Mouse (Mus musculus): ENCODE data around the gene Ppa2. TPM values are rescaled to one million over a fixed set of nuclear protein-coding genes. Genes with fewer than 3 reads are reported as not detected.

The Ppa2 gene
- polyA plus RNA-seq, 1 experiment, result 161 TPM

DNA sequence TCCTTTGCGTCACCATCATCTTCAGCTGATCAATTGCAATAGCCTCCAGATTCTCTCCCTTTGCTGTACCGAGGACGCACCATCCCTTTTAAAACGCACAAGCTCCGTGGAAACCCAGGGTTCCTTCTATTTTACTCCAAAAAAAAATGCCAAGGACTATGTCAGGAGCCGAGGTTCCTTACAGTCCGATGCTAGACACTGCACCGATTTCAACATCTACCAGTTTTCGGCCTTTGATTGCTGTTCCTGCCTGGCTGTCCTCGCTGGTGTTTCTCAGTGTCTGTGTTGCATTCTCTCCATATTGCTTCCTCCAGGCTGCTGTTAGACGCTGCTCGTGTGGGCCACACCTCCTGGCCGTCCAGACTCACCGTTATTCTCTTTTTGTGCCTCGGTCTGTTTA, 8.7 kb downstream of the Ppa2 start:
- Histone ChIP-seq H3K4me1 (ENCODE audit: control insufficient read depth, insufficient read depth, insufficient read length, low read length) (no peaks in the 10 kb centered on the region), H3K27ac (replicated peaks; ENCODE audit: low read depth, low read length) (no peak overlapping the region)

DNA sequence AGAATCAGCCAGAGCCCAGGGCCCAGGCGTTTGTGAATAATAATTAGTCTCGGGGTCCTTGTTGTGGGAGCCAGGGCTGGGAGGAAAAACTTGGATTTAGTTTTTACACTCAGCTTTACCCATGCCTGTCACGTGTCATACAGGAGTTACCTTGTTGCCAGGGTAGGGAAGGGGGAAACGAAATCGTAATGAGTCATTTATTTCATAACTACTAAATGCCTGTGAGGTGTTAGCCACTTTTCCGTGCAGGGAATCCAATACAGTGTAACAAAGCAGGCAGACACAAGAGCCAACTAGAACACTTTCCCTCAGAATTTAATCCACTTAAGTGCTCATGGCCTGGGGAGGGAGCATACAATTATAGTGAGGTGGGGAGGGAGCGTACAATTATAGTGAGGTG, 9.9 kb downstream of the Ppa2 start:
- H3K4me1 ChIP-seq (ENCODE audit: control insufficient read depth, insufficient read depth, insufficient read length, low read length), result no peaks in the 10 kb centered on the region
- H3K4me3 ChIP-seq (ENCODE audit: insufficient read depth, low read depth, low read length), result no peak overlapping the region
- no peak overlapping the region for H3K27ac ChIP-seq (replicated peaks; ENCODE audit: low read depth, low read length)

More for the DNA sequence above, 8.7 kb downstream of the Ppa2 start:
- H3K4me3 ChIP-seq (ENCODE audit: insufficient read depth, low read depth, low read length), result no peak overlapping the region

DNA sequence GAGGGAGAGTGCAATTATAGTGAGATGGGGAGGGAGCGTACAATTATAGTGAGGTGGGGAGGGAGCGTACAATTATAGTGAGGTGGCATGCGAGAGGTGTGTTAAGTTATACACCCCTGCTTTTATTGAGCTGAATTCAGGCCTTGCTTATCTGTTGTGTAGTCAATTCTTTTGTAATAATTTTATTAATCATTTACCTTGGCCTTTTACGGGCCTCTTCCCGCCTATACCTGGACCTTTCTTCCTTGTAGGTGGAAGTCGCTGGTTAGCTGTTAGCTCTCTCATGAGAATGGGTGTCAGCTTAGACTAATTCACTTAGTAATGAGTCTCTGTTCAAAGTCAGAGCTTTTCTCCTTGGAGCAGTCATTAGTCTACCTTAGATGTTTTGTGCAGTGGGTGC, 10.4 kb downstream of the Ppa2 start:
- Histone ChIP-seq H3K27ac (replicated peaks; ENCODE audit: low read depth, low read length) (no peak overlapping the region), H3K4me3 (ENCODE audit: insufficient read depth, low read depth, low read length) (no peak overlapping the region), H3K4me1 (ENCODE audit: control insufficient read depth, insufficient read depth, insufficient read length, low read length) (no peaks in the 10 kb centered on the region)

DNA sequence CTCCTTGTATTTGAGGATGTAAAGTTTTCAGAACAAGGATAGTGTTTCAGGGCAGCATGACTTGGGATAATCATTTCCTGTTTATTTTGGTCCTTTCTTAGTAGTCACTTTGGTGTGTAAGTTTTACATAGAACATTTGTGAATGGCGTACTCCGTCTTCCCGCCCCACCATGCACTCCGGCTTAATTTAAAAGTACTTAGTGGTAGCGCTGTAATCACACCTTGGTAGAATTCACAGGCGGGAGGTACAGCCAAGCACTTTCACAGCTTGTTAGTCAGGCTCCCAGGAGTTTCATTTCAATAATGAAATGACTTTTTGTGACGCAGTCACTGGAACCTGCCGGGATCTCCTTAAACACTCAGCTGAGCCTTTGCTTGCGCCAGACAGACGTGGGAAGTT, 12.0 kb downstream of the Ppa2 start:
- Histone ChIP-seq H3K4me1 (ENCODE audit: control insufficient read depth, insufficient read depth, insufficient read length, low read length) (no peaks in the 10 kb centered on the region), H3K27ac (replicated peaks; ENCODE audit: low read depth, low read length) (no peak overlapping the region), H3K4me3 (ENCODE audit: insufficient read depth, low read depth, low read length) (no peak overlapping the region)

DNA sequence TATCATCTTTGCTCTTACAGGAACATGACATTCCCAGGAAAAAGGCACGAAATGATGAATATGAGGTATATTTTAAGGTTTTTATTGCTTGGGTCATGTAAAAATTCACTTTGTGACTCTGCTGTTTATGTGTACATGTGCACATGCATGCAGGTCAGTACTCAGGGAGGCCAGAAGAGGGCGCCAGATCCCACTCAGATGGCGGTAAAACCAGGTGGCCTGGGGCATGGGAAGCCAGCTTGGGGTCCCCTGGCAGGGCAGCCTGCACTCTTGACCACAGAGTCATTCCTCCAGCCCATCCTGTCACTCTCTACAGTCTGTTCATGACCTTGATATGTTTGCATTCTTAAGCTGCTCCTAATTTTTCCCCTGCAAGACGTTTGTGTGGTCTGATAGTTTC, 12.6 kb downstream of the Ppa2 start:
- H3K4me1 ChIP-seq (ENCODE audit: control insufficient read depth, insufficient read depth, insufficient read length, low read length), result no peaks in the 10 kb centered on the region
- no peak overlapping the region for H3K27ac ChIP-seq (replicated peaks; ENCODE audit: low read depth, low read length)
- no peak overlapping the region for H3K4me3 ChIP-seq (ENCODE audit: insufficient read depth, low read depth, low read length)

DNA sequence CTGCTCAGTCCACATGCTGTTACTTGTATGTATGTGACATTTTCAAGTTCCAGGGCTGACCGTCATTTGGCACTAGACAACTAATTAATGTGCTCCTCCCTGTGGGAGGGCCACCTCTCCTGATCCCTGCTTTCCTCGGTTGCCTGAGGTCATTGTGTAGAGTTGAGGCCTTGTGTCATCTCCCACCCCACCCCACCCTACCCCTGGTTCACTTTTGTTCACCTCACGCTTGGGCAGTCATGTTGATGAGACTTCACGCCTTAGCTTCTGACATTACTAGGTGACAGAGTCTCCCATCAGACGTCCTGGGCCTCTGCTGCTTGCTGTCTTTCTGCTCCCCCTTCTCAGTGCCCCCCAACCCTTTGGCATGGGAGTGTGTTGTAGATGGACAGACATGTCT, 15.2 kb downstream of the Ppa2 start:
- H3K27ac ChIP-seq (replicated peaks; ENCODE audit: low read depth, low read length), result no peak overlapping the region
- H3K4me1 ChIP-seq (ENCODE audit: control insufficient read depth, insufficient read depth, insufficient read length, low read length), result no peaks in the 10 kb centered on the region
- H3K4me3 ChIP-seq (ENCODE audit: insufficient read depth, low read depth, low read length), result no peak overlapping the region

DNA sequence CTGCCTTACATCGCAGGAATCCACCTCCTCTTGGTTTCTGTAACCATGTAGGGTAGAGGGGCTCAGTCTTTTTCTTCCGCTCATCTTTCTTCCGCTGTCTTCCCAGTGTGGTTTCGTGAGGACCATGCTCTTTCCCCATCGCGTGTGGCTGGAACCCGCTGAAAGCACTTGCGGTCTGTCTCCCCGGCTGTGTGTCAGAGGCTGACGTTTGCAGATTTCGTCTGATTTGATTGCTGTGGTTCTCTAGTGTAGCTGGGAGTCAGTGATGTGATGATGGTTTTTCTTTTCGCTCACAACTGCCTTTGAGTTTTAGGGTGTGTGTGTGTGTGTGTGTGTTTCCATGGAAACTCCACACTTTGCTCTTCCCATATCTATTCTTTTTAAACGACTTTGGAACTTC, 18.6 kb downstream of the Ppa2 start:
- H3K4me1 ChIP-seq (ENCODE audit: control insufficient read depth, insufficient read depth, insufficient read length, low read length), result no peaks in the 10 kb centered on the region
- no peak overlapping the region for H3K27ac ChIP-seq (replicated peaks; ENCODE audit: low read depth, low read length)
- H3K4me3 ChIP-seq (ENCODE audit: insufficient read depth, low read depth, low read length), result no peak overlapping the region

DNA sequence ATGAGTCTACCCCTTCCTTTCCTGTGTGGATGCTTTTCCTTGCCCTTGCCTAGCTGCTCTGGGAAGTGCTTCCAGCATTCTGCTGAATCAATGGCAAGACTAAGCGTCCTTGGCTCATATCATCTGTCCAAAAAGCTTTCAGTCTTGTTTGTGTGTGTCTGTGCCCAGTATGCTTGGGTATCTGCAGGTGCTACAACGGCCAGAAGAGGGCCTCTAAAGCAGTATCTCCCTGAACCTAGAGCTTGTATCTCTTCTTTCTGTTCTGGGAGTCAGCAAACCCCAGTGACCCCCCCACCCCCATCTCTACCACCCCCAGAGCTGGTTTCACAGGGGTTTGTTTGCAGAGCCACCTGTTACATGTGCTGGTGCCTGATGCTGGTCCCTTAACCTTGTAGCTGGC, 19.5 kb downstream of the Ppa2 start:
- Histone ChIP-seq H3K27ac (replicated peaks; ENCODE audit: low read depth, low read length) (no peak overlapping the region), H3K4me3 (ENCODE audit: insufficient read depth, low read depth, low read length) (no peak overlapping the region), H3K4me1 (ENCODE audit: control insufficient read depth, insufficient read depth, insufficient read length, low read length) (no peaks in the 10 kb centered on the region)

DNA sequence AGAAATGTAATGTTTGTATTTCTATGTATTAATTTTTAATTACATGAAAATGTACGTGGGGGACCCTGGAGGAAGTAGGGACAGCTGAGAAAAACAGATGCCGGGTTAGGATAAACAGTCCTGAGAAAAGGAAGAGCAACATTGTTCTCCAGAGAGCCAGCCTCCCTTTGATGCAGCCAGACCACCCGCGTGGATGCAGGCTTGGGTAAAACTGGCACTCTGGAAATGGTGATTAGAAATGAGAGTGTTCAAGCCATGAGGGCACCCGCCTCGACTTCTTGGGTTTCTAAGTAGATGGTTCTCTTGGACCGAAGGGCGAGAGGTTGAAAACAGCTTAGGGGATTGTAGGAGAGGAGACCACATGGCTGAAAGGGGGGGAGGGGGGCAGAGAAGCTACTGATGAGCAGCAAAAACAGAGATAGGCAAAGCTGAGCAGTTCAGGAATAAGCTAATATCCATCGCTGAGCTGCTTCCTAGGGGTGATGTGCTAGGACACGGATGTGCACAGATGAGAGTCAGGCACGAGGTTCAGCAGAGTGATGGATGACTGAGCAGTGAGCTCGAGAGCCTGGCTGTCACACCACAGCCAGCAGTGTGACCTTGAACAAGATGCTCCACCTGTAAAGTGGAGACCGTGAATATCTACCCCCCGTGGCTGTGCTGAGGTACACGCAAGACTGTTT, 21.4 kb downstream of the Ppa2 start:
- H3K27ac ChIP-seq (replicated peaks; ENCODE audit: low read depth, low read length), result no peak overlapping the region
- H3K4me1 ChIP-seq (ENCODE audit: control insufficient read depth, insufficient read depth, insufficient read length, low read length), result no peaks in the 10 kb centered on the region
- H3K4me3 ChIP-seq (ENCODE audit: insufficient read depth, low read depth, low read length), result no peak overlapping the region

DNA sequence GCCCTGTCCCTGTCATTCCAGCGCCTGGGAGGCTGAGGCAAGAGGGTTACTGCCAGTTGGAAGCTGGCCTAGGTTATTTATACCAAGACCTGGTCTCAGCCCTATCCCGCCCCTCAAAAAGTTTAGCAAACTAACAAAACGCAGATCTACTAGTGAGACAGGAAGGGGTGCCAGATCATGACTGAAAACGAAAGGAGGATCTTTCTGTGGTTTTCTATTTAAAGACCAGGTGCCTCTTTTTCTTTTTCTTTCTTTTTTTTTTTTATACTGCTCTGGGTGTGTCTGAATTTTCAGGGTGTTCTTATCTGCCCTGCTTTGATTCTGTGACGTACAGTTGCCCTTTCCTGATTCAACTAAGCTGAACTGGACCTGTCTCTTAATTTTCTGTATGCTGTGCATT, 22.4 kb downstream of the Ppa2 start:
- Histone ChIP-seq H3K4me1 (ENCODE audit: control insufficient read depth, insufficient read depth, insufficient read length, low read length) (no peaks in the 10 kb centered on the region), H3K4me3 (ENCODE audit: insufficient read depth, low read depth, low read length) (no peak overlapping the region), H3K27ac (replicated peaks; ENCODE audit: low read depth, low read length) (no peak overlapping the region)

DNA sequence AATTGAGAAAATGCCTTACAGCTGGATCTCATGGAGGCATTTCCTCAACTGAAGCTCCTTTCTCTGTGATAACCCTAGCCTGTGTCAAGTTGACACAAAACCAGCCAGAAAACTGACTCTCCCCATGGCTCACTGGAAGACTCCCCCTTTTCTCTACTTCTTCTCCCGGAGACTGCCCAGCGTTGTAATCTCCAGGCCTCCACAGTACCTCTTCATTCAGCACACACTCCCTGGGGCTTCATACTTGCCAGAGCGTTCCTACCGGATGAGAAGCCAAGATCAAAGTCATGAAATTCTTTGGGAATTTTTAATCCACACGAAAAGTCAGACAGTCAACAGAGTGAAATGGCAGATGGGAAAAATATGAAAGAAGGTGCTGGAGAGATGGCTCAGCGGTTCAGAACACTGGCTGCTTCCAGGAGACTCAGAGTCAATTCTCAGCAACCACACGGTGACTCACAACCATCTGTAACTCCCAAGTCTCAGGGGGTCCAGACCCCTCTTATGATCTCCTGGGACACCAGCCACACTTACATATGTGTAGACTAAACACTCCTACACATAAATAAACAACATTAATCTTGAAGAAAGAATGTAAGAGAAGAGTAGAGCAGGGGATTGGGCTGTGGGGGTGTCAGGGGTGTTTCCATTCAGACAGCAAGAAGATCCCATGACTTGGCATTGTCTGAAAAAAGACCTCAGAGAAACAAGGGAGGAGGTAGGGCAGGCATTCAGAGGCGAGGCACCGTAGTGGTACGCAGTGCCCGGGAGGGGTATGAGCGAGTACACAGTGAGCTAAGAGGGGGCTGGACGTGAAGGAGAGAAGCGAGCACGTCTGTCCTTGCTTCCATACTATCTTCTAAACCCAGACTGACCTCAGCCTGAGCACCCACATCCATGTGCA, 23.6 kb downstream of the Ppa2 start:
- H3K4me3 ChIP-seq (ENCODE audit: insufficient read depth, low read depth, low read length), result no peak overlapping the region
- no peaks in the 10 kb centered on the region for H3K4me1 ChIP-seq (ENCODE audit: control insufficient read depth, insufficient read depth, insufficient read length, low read length)
- H3K27ac ChIP-seq (replicated peaks; ENCODE audit: low read depth, low read length), result no peak overlapping the region

DNA sequence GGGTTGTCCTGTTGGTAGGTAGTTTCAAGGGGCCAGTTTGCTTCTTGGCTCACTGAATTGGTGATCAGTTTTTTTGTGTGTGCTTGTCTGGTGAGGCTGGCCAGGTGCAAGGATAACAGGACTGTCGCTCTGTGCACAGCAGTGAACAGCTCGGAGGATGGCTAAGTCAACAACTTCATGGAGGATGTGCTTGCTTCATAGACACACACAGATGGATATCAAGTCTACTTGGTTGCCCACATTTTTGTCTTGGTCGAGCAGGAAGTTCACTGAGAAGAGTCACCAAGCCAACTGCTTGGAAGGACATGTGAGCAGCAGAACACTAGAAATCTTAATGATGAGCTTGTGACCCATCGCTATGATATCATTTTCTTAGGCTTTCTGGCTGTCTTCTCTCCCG, 24.8 kb downstream of the Ppa2 start:
- Histone ChIP-seq H3K27ac (replicated peaks; ENCODE audit: low read depth, low read length) (no peak overlapping the region), H3K4me3 (ENCODE audit: insufficient read depth, low read depth, low read length) (no peak overlapping the region), H3K4me1 (ENCODE audit: control insufficient read depth, insufficient read depth, insufficient read length, low read length) (no peaks in the 10 kb centered on the region)

DNA sequence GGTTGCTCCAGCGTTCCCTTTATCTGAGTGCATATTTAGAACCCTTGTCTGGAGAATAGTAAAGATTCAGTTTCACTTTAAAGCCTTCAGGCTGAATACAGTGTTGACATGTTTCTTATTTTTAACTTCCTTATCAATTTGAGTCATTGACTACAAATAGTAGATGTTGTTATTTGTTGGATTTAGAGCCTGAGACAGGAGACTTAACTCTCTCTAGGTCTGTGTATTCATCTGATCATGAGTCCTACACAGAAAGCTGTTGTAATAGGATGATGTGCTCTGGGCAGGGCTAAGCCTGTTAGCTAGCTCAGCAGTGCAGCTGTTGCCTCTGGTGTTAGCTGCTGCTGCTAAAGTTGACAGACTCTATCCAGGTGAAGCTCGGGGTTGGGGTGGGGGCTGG, 25.3 kb downstream of the Ppa2 start:
- H3K4me1 ChIP-seq (ENCODE audit: control insufficient read depth, insufficient read depth, insufficient read length, low read length), result no peaks in the 10 kb centered on the region
- no peak overlapping the region for H3K27ac ChIP-seq (replicated peaks; ENCODE audit: low read depth, low read length)
- H3K4me3 ChIP-seq (ENCODE audit: insufficient read depth, low read depth, low read length), result no peak overlapping the region

DNA sequence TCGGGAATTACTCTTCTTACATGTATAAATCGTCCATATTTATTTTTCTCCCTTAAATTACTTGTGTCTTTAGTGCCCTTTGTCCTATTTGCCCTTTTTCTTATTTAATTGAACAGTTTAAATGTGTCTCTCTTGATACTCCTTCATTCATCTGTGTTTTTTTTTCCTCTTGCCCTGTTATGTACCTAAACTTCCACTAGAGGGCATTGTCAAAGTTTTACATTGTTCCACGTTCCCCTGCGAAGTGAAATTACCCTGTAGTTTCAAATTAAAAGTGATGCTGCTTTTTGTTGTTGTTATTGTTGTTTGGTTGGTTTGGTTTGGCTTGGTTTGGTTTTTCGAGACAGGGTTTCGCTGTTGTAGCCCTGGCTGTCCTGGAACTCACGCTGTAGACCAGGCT, 26.5 kb downstream of the Ppa2 start:
- Histone ChIP-seq H3K27ac (replicated peaks; ENCODE audit: low read depth, low read length) (no peak overlapping the region), H3K4me1 (ENCODE audit: control insufficient read depth, insufficient read depth, insufficient read length, low read length) (no peaks in the 10 kb centered on the region), H3K4me3 (ENCODE audit: insufficient read depth, low read depth, low read length) (no peak overlapping the region)

DNA sequence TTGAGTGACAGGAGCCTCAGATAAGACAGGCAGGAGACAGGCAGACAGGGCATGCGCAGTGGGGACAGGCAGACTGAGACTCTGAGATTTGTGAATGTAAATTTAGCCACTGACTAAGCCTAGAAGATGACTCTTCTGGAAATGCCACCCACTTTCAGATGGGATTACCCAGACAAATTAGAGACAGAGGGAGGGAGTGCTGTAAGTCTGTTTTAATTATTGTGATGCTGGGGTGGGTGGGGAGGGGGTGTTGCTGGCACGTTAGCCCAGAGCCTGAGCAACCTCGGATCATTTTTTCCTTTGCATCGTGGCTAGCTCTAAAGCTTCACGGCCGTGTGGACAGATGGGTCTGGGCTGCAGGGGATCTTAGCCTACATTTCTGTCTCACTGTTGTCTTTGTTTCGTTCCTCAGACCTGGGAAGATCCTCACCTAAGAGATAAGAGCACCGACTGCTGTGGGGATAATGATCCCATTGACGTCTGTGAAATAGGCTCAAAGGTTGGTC, 29.0 kb downstream of the Ppa2 start:
- Histone ChIP-seq H3K4me3 (ENCODE audit: insufficient read depth, low read depth, low read length) (no peak overlapping the region), H3K4me1 (ENCODE audit: control insufficient read depth, insufficient read depth, insufficient read length, low read length) (no peaks in the 10 kb centered on the region), H3K27ac (replicated peaks; ENCODE audit: low read depth, low read length) (no peak overlapping the region)

DNA sequence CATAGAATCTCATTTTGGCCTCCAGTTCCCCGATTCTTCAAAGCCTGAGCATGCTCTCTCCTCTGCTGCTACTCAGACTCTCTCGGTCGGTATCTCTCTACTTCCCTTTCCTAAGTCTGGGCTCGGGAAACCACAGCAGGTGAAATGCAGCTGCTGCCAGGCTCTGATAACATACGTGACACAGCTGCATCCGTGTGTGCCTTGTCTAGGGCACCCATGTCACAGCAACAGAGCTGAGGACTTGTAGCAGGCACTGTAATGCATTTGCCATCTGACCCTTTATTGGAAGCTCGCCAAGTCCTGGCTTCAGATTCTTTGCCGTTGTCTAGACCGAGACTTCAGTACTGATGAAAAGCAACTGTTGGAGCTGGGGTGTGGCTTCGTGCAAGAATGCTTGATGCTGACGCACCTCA, 29.5 kb downstream of the Ppa2 start:
- no peak overlapping the region for H3K4me3 ChIP-seq (ENCODE audit: insufficient read depth, low read depth, low read length)
- H3K4me1 ChIP-seq (ENCODE audit: control insufficient read depth, insufficient read depth, insufficient read length, low read length), result no peaks in the 10 kb centered on the region
- H3K27ac ChIP-seq (replicated peaks; ENCODE audit: low read depth, low read length), result no peak overlapping the region
